Mouse (Mus musculus) yolk sac, embryonic 10.5 days (tissue): ENCODE results near the gene Fnip2.
"Not testable (repeated sequence)": the region's sequence is repeated elsewhere in the genome, so short reads cannot be mapped to it uniquely, and the experiment has no call there.

Experiments
- DNase-seq: peaks from one replicate; pipeline ENCODE4 v3.0.0-alpha.2; 2017; ENCODE audit warnings: low spot score

The Fnip2 gene

DNA sequence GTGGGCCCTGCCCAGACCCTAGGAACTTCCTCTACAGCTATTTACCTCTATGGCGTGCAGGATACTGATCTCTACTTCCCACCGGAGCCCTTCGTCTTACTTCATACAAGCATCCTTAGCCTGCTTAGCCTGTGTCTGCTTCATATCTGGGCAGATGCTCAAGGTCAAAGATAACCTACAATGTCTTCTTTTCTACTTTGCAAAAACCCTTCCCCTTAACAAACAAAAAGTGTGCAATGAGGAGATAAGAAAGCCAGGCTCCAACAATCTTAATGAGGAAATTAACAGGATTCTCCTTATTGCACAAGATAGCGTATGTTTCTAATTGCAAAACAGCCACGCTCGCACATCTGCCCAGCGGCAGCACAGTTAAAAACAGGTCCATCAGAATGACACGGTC lies 89.2 kb downstream of the Fnip2 start:
- DNase-seq, result no peak

DNA sequence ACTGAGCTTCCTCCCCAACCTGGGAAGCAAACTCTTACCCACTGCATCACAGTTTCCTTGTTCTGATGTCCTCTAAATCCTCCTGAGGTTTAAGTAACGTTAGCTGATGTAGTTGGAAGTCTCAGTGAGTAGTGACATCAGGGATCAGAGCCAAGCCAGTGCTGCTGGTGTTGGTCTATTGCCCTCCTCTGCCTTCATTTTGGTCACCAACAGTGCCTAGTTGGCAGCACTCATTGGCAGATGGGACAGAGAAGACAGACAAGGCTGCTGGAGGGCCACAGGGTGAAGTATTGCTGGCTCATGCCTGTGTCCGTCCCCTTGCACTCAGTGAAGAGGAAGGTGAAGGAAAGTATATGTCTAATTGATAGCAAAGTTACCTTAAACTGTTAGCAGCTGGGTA lies 91.6 kb downstream of the Fnip2 start:
- DNase-seq, result no peak

DNA sequence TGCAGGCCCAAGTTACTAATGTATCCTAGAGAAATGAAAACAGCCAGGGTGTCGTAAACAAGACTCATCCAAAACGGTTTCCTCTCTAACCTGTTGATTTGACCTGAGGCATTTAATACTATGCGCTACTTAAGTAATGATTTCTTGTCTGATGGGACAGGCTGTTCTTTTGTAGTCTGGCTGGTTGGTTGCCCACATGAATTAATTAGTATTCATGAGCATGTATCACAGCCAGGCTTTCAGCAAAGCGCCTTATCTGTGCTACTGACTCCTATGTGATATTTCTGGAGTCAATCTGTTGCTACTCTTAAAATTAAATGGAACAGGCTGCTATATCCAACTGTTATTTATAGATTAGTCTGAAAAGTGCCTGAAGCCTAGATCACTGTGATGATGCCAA lies 92.7 kb downstream of the Fnip2 start:
- no peak for DNase-seq

DNA sequence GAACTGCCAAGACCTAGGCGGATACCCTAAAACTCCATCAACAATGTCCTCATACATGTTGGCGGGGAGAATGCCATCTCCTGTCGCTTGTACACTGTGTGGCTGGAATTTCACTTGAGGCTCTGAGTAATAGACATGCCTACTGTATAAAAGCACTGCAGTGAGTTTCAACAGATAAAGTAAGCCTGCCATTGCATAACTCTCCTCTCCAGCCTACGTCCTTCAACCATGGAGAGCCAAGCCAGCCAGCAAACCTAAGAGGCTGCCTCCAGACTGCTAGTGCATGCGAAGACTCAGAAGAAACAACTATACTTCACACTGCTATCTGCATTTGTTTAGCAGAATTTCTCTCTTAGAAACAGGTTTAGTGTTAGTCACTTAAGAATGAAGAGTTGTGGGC lies 95.2 kb downstream of the Fnip2 start:
- DNase-seq, result no peak

DNA sequence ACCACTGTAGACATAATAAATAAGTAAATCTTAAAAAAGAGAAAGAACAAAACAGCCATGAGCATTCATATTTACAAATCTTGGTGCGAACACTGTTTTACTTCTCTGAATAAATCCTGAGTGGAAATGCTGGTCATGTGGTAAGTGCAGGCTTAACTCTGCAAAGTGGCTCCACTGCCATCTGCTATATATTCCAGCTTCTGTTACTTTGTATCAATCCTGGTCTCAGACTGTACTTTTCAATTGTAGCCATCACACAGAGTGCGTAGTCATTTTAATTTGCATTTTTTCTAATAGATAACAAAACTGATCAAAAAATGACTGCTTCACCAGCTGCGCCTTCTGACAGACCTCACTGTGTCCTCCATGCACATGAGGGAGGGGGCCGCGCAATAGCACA lies 98.2 kb downstream of the Fnip2 start:
- no peak for DNase-seq

DNA sequence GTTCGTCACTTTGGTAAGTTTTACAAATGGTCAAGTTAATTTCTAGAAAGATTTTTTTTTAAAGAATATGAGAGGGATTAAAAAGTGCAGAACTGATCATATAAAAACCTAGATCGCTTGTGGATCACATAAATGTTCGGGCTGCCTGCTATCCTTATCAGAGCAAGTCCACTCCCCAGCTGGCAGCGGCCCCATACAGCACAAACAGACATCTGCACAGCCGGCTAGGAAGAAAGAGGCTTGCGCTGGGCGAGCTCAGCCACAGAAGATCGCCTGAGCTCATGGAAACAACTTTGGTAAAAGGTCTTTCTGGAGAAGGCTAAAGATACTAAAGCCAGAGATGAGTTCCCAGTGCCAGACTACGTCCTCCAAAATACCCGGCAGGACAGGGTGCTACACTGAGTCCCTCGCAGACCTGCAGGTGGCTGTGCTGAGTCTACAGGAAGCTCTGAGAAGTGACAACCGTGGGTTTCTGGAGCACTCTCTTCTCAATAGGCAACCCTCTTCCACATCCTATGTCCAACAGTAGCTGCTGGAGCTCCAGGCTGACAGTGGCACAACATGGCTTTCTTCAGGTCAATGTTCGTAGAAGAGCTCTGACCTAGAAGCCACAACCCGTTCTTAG lies 108.8 kb downstream of the Fnip2 start:
- no peak for DNase-seq

DNA sequence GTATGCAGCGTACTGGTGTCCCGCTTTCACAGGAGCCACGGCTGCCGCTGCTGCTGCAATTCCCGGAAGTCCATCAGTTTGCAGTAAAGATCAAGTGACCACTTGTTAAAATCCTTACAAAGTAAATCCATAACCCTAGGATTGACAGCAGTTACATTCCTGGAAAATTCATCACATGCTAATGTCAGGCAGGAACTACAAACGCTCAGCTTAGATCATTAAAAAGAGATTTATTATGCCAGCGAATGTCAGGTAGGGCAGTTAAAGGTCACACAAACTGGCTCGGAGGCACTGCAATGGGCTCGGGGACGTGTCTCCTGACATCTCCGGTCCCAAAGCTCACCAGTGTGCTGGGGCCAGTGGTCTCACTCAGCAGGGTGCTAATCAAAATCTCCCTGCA lies 111.8 kb downstream of the Fnip2 start:
- DNase-seq, result no peak

DNA sequence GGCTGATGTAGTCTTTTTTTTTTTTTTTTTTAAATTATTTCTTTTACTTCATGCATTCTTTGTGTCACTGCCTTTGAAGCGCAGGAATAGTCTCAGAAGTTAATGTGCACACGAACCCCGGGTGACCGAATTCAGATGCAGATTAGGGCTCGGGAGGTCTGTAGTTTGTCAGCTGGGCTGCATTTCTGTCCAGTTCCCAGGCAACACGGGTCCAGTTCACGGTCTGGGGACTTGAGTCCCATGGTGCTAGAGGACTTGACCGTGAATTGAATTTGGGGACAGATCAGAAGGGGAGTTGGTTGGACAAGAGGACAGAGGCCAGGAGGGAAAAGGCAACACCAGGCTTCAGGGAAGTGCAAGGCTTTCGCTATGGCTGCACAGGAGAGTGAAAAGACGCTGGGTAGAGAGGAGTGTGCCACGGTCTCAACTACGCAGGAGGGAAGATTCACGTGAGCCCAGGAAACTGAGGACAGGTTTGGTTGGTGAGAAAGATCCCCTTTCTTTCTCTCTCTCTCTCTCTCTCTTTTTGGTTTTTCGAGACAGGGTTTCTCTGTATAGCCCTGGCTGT lies 114.8 kb downstream of the Fnip2 start:
- no peak for DNase-seq

DNA sequence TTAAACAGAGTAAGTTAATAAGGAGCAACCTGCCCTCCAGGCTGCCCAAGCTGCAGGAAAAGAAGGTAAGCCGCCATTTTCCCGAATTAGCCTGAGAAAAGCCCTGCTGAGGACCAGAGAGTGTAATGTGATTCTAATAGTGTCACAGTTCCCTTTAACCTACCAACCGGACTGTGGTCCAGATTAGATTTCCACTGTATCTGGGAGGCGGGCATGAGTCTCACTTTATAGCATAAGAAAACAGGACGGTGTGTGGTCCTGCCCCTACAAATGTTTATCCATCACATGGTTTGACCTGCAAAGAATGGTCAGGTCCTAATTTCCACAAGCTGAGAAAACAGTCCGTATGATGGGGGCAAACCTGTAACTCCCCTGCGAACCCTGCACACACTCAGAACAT lies 118.2 kb downstream of the Fnip2 start:
- DNase-seq, result no peak

DNA sequence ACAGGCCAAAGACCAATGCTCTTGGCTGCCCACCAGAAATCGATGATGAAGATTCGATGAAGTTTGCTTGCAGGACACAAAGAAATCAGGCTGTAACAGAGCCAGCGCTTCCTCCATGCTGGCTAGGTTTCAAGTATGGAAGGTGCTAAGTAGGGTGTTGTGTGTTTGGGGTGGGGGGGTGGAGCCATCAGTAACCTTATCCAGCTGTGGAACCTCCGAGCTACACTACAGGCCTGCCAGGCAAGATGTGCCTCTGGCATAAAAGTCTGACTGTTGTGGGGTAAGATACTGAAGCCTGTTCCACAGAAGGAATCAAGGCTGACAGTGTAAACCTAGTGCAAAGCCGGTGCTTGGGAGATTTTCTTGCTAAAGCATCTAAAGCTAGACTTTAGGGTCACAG lies 119.2 kb downstream of the Fnip2 start:
- no peak for DNase-seq

DNA sequence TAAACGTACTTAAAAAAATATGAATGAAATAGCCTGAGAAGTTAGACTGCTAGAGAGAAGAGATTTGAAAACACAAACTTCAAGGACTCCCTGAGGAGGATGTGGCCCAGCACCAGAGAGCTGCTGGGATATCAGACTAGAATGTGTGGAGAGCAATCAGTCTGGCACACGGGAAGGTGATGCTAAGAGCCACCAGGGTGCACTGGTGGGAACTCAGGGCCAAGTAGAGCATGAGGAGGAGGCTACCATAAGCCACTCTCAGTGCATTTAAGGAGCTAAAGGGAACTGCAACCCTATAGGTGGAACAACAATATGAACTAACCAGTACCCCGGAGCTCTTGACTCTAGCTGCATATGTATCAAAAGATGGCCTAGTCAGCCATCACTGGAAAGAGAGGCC lies 120.9 kb downstream of the Fnip2 start:
- DNase-seq, result not testable (repeated sequence)

DNA sequence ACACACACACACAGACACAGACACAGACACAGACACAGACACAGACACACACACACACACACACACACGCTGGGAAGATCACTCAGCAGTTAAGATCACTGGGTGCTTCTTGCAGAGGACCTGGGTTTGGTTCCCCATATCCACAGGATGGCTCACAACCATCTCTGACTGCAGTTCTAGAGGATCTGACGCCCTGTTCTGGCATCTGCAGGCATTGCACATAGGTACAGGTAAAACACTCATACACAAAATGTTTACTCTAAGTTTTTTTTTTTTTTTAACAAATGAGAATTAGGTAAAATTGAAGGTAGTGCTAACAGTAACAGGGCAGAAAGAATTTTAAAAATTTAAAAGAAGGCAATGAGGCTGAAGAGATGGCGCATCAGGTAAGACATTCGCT lies 121.5 kb downstream of the Fnip2 start:
- no peak for DNase-seq

DNA sequence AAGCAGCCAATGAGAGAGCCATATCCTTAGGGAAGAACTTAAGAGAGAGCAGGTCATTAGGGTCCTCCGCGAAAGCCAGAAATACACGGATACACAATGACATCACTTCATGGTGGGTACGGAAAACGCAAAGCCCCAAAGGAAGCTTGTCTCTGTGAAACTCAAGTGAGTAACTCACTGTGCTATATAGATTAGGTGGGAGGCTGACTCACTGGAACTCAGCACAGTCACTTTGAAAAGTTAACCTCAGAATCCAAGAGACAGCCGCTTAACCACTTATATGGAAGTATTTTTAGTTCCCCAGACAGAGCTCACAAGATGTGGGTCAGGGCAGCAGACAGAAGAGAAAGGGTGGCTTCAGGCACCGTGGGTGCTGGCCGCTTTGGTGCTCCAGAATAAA lies 122.6 kb downstream of the Fnip2 start:
- DNase-seq, result no peak

DNA sequence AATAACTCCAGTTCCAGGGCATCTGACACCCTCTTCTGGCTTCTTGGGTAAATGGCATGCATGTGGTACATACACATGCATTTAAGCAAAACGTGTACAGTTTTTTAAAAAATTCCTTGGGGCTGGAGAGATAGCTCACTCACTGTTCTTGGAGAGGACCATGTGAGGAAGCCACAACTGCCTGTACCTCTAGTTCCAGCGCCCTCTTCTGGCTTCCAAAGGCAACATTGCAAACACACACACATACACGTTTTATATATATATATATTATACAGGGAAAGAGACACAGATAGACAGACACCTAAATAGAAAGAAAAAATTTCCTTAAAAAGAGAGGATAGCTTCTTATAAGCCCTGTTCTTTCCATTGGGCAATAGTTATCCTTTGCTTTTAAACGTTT lies 123.7 kb downstream of the Fnip2 start:
- no peak for DNase-seq

DNA sequence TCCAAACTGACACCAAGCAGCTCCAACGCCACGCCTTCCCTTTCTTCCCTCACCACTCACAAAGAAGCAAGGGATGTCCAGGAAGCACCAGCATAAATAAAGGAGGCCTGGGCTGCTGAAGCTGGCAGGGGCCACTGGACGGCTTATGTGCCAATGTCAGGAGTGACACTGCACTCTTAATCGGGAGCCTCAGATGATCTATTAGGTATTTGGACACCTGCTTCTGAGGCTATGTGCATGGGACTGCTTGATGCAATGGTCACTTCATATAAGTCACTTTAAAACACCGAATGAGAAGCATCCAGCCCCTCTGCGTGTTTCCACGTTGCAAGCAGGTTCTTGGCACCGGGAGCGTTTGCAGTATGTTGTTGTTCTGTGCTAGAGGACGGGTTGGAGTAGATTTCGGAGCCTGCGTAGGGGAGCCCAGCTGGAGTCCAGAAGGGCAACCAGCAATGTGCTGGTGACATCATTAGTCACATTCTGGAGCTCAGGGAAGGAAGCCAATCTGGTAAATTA lies 126.6 kb downstream of the Fnip2 start:
- no peak for DNase-seq

DNA sequence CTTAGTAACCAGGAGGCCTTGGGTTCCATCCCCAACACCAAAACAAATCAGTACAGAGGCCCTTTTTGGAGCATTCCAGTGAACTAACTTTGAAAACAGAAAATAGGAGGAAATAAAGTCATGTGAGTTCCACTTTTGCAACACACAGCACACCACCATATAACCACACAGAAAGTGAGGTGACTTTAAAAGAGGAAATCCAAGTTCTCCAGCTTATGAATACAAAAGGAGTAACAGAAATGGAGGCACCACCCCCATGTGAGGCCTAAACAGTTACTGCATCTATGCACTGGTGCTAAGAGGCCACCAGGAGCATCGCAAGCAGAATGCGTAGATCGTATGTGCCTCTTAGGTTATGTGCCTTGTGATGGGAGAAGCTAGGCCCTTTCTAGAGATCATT lies 129.3 kb downstream of the Fnip2 start:
- DNase-seq, result no peak

DNA sequence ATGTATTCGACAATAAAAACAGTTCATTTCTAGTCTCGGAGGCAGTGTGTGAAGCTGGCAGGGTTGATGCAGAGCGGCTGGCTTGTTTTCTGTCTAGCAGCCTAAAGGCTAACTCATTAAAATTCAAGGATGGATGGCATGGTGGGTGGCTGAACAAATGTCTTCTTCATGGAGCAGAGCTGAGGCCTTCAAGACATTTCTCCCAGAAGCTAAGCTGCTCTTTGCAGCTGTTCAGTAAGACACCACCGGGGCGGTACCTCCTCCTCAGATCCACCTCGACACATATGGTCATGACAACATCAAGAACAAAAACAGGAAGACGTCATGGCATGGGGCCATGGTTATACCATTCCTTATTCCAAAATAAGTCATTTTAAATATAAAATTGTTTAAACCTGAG lies 131.4 kb downstream of the Fnip2 start:
- DNase-seq, result no peak

DNA sequence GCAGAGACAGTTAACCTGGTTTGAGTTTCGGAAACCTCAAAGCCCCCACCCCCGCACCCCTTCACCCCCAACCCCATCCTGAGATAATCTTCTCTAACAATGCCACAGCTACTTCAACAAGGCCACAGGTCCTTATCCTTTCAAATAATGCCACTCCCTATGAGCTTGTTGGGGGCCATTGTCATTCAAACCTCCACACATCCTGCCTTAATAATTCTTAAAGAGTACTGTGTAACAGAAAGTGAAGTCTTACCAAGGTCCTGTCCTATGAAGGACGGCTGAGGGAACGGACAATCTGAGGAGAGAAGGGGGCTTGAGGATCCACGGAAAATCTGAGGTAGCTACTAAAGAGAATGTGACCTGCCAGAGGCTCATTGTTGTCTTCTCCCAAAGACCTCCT lies 132.6 kb downstream of the Fnip2 start:
- DNase-seq, result no peak

DNA sequence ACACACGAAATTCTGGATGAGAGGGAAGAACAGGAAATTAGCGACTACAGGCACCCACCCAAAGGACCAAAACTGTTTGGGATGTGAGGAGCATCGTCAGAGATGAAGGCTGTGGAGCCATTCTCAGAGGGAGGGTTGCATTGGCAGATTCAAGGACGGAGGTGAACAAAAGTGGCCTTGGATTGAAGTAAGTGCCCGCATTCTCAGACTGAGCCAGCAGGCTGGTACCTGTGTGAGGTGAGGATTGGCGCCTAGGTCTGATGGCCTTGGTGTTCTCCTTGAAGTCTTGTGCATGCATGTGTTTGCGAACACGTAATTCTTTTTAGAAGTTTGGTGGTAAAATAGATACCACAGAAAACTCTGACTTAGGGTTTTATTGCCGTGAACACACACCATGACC lies 133.2 kb downstream of the Fnip2 start:
- DNase-seq, result no peak

DNA sequence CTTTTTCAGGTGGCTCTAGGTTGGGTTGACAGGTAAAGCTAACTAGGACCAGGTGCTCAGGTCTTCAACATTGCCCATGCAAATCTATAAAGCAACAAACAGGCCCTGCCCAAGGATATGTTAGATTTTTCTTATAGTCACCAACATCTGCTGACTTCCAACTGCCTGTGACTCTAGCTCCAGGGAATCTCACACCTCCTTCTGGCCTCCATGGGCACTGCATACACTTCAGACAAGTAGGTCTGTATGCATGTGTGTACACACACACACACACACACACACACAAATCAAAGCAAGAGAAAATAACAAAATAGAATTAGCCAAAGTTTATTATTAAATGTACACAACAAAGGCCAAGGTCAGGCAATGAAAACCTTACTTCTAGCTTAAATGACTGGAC lies 134.0 kb downstream of the Fnip2 start:
- DNase-seq, result no peak

DNA sequence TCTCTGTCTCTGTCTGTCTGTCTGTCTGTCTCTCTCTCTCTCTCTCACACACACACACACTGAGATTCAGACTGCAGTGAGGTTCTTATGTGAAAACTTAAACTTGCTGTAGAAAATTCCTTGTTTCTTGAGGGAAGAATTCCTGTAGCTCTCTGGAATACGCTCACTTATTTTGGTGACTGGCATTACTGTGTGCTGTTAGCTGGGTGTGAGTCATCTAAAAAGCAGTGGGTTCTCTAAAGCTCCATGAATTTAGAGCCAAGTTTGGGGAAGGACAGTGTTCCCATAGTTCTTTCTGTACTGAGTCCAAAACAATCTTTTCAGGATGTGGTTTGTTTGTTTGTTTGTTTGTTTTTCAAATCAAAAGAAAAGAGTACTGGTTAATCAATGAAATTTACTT lies 142.2 kb downstream of the Fnip2 start:
- no peak for DNase-seq

DNA sequence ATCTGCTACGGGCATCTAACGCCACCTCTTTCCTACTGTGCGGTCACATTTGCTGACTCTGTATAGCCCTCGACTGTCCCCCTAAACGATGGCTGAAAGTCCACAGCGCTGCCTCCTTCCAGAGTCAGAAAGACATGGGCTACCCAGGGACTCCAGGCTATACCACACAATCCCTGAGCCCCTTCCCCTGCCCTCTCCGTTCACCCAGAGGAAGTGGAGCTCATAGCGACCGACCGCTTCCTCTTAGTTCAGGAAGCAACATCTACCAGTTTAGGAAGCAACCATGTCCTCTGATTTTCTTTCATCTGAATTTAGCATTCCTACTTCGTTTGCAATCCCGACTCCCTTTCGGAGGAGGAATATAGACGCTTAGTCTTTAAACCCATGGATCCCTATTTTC lies 148.7 kb downstream of the Fnip2 start:
- DNase-seq, result no peak

DNA sequence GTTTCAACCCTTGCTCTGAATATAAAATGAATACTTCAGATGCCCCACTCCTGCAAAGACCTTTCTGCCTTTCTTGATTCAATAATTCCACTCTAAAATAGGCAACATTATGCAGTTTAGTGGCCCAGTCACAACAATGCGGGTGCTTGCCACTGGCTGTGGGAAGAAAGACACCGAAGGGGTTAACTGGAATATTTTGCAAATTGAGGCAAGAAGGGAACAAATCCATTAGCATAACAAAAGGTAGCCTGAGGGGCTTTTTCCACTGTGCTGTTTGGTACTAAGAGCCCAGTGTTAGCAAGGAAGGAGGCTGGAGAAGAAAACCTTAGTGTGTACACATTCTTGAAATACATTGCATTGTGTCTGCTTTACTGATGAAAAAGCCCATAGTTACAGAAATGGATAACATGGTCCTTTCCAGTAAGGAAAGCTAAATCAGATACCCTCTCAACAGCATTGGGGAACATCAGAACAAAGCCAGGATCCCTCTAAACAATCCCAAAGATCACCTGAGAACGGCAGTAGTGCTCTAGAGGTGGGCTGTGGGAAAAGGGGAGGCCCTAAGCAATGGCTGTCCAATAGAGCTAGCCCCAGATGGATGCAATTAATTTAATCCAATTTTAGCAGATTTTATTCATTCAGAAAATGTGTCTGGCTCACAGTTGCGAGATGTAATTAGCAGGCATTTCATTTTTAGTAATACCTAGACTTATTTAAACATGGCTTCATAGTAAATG lies 150.5 kb downstream of the Fnip2 start:
- DNase-seq, result no peak

DNA sequence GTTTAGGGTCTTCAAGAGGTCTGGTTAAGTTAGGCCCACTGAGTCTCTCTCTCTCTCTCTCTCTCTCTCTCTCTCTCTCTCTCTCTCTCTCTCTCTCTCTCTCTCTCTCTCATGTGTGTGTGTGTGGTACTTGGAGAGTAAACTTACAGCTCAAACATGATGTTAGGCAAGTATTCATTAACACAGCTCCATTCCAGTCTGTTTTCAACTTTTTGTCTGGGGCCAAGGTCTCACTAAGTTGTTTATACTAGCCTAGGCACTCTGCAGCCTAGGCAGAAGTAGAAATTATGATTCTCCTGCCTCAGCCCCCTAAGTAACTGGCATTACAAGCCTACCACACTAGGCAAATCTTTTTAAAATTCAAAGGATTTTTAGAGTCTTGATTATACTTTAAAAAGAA lies 151.7 kb downstream of the Fnip2 start:
- DNase-seq, result no peak
